Mouse (Mus musculus): ENCODE data around the gene Mad1l1. TPM values are rescaled to one million over a fixed set of nuclear protein-coding genes. Genes with fewer than 3 reads are reported as not detected.
A peak's percentile ranks its signal among the peaks of the same experiment; 100 is the strongest.

Gene Mad1l1
- total RNA-seq, 2 experiments from 2014 or later: 15.2 to 16.3 TPM

DNA sequence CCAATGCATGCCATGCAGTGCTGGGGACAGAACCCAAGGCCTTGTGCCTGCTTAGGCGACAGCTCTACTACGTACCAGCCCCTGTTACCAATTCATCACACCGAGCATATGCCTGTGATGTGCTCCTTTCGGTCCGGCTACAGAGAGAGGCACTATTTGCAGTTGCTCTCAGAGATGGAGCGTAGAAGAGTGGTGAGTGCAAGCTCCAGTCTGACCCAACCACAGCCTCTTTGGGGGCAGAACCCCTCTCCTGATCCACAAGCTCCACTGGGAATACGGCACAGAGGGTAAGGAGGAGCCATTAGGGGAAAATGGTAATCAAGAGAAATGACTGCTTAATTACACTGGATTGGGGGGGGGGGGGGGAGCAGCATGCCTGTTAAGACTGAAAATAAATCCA, 193.4 kb downstream of the Mad1l1 start:
- DNase-seq: no peak

DNA sequence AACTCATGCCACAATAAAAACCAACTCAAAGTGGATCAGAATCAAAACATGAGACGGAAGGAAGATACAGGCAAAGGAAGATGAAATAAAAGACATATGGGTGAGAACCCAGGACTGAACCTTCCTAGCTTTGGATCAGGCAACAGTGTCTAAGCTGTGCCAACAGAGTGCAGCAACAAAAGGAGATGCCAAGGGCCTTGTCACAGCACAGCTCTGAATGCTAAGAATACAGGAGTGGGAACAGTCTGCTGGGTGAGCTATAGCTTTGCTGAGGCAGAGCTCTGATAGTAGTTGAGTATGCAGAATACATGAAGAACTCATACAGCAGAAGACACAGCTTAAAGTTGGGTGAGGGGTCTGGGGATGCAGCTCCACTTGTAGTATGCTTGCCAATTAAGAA, 196.7 kb downstream of the Mad1l1 start:
- no peak for DNase-seq

DNA sequence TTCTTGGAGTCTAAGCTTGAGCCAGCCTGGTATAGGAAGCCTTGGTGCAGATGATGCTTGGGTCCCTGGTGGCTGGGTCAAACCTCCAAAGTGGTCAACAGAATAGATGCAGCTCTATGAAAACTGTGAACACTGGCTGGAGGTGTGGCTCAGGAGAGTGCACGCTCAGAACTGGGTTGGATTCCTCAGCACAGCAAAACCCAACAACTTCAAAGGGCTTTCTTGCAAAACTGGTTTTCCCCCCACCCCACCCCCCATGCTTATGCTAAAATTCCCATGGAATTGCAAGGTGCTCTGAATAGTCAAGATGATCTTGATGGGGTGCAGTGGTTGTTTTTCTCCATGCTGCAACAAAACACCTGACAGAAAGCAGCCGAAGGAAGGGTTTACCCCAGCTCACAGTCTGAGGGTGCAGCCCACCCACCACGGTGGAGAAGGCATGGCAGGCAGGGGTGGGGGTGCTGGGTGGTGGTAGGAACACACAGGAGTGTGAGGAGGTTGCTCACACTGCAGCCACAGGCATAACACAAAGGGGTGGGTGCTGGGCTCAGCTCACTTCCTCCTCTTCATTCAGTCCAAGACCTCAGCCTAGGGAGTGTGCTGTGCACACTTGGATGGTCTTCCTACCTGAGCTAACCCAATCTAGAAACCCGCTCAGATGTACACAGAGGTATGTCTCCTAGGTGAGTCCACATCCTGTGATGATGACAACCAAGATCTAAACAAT, 197.5 kb downstream of the Mad1l1 start:
- DNase-seq: no peak

DNA sequence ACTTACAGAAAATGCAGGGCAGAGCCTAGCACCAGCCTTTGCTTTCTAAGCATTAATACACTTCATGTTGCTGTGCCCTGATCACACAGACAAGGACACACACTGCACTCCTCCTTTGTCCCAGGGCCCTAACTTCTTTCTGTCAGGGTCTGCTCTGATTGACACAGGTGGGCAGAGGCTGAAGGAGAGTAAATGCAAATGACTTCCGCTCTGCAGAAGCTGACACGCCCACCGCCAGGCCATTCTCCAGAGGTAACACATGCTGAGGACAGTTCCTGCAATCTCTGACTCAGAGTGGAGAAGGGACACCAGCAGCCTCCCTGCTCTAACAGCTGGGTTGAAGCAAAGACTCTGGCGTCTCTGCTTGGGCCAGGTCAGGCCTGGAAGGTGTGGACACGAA, 198.2 kb downstream of the Mad1l1 start:
- DNase-seq: no peak

DNA sequence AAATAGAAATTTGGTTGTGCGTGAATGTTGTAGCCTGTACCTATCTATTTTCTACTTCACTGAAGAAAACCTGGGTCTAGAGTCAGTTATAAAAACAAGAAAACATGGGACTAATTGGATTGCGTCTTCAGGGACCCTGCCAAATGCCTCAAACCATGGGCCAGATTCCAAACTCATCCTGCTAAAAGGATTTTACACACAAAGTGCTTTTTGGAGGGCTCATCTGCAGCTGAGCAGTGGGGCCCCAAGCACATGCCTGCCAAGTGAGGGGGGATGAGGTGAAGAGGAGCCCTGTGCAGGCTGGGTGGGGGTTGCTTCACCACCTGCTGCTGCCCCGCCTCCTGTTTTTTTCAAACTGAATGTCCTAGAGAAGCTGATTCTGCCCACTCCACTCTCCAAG, 199.4 kb downstream of the Mad1l1 start:
- peak in 1 of 2 experiments; percentile 33 for DNase-seq

DNA sequence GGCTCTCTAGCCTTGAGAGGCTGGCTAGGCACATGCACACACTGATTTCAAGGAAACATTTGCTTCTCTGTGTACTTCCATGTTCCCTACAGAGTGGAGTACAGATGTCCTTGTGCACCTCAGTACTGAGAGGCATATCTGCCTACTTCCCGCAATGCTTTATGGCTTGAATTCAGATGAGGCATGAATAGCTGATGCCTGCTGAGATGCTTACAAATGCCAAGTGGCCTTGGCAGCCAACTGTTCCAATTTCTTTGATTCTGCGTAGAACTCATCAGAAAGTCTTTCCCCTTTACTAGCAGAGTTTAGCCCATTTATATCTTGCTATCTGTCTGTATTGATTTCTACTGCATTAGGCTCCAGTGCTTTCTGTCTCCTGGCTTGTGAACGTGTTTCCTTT, 202.4 kb downstream of the Mad1l1 start:
- no peak for DNase-seq

DNA sequence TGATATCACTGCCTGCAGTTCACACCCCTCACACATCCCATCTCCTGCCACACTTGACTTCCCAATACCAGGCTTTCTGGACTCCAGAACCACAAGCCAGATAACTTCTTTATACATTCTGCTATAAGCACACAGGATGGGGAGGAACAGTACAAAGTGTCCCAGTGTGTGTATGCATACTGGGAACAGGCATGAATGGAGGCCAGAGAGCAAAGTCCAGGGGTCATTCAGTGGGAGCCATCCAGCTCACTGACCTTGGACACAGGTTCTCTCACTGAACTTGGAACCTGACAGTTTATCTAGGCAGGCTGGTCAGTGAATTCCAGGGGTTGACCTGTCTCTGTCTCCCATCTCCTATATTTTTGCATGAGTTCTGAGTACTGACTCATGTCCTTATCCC, 203.4 kb downstream of the Mad1l1 start:
- DNase-seq: no peak

DNA sequence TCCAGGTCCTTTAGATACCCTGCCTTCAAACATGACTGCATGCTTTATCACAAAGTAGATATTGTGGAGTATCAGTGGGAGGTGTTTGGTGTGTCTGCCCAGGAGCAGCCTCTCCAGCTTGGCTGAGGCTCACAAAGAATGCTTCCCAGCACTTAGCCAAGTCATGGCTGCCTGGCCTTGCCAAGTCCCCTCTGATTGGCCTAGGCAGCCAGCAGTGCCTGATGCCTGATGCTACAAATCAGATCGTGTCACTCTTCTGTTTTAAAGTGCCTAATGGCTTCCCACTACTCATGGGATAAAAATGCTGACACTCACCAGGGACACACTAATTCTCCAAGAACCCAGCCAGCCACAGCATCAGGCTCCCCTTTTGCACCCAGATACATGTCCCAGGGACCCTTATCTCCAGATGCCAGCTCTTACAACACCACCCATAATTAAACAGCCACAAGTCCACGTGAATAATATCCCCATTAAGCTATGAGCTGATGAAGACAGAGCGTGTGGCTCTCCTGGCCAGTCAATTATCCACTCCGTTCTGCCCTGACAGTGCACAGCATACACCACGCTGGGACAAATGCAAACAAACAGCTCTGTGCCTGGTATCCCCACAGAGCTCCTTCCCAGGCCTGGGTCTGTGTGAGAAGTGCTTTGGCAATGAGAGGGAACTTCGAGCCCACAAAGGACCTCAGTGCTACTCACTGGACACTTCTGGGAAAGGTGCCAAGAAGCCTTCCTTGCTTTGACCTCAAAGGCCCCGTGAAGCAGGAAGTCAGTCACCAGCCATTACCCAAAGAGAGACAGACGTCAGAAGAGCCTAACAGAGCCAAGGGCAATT, 205.7 kb downstream of the Mad1l1 start:
- DNase-seq: no peak

DNA sequence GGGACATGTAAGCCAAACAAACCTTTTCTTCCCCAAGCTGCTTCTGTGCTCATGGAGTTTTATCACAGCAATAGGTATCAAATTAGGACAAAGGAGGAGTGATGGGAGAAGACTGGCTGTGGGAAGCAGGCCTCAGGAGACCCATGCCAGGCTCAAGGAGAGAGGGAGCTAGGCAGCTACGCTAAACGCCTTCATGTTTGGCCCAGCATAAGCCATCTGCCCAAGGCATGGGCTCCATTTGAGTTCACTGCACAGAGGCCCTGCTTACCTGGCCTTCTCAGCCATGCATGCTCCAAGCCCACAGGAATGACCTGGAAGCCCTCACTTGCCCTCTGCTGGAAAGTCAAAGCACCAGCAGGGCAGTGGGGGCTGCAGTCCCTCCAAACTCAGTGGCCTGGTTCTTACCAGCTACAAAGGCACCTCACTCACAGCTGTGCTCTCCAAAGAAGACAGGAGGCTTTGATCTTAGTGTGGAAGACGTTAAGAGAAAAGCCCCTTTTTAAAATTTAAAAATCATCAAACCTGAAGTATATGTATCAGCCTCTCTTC, 206.8 kb downstream of the Mad1l1 start:
- DNase-seq: no peak

DNA sequence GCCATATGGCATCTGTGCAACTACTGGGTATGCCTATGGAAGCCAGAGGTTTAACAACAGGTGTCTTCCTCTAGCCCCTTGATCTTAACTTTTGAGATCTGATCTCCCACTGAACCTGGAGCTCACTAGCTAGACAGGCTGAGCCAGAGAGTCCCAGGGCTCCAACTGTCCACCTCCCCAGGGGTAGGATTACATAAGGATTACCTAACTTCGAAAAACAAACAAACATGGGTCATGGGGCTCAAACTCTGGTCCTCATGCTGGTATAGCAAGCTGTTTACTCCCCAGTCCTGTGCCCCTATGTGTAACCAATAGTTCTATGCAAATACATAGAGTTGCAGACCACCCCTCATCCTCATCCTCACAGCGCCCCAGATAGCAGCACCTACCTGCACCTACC, 208.1 kb downstream of the Mad1l1 start:
- no peak for DNase-seq

DNA sequence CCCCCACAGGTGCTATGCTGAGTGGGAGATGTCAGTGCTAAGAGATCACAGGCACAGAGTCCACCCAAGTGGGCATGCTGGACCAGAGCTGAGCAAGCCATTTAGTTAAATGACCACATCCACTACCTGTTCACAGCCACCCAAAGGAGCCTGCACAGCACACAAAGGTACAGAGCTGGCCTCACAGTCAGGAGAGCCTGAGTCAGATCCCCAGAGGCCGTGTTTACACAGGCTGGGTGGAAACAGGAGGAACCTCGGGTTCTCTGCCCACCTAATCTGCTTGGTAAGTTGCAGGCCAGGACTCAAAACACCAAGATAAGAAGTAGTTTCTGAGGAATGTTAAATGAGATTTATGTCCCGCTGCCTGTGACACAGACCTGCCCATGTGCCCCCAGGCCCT, 211.3 kb downstream of the Mad1l1 start:
- DNase-seq: no peak

DNA sequence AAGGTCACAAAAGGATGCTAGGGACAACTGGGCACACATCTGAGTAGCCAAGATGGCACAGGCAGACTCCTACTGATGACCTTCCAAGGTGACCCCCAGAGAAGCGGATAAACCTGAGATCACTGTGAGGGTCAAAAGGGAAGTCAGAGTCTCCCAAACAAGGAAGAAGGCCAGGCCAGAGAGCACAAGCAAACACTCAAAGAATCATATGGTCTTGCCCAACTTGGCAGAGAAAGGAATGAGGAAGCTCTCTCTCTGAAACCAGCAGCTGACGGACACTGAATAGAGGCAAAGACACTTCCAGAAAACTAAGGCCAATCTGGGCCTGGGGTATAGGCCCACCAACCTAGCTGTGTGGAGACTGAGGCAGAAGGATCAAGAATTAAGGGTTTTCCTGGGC, 213.4 kb downstream of the Mad1l1 start:
- no peak for DNase-seq

DNA sequence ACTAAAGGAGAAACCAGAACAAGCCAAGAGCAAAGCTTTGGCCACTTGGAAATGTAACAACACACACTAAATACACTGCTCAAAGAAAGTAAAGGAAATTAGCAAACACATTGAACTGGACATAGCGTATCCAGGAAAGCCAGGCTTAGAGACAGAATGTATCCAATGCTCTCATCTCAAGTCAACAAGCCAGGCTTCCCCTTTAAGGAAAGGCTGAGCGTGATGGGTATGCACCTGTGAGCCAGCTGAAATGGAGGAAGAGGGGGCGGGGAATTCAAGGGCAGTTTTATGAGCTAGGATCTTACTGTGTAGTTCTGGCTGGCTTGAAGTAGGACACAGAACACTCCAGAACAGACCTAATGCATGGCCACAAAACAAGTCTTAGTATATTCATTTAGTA, 215.3 kb downstream of the Mad1l1 start:
- DNase-seq: no peak

DNA sequence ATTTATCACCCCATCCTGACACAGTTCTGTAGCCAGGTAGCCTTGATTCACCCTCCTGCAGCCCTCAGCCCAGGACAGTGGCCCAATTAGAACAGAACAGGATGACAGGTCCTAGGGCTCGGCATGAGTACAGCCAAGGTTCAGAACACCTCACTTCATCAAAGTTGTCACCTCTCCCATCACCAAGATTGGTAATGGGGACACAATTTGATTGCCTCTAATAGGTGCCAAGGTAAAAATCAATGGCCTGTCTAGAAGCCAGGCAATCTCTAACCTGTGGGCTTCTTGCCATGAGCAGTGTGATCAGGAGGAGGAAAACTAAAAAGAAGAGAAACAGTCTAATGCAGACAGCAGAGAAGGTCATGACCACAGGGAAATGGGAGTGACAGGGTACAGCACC, 216.5 kb downstream of the Mad1l1 start:
- DNase-seq: no peak

DNA sequence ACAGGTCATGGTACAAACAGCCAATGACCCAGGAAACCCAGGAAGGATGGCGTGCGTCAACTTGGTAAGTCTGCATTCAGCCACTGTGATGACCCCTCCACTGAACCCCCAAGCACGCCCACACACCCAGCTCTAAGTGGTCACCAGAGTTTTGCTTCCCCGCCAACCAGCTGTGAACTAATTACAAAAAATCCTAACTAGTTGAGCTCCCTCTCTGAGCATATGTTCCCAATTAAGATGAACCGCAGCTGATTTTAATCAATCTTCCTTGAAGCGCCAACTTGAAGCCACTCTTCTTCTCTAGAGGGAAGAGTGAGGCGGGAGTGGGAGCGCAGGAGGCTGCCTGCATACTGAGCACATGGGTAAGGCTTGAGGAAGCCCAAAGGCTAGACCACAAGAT, 218.6 kb downstream of the Mad1l1 start:
- no peak for DNase-seq

DNA sequence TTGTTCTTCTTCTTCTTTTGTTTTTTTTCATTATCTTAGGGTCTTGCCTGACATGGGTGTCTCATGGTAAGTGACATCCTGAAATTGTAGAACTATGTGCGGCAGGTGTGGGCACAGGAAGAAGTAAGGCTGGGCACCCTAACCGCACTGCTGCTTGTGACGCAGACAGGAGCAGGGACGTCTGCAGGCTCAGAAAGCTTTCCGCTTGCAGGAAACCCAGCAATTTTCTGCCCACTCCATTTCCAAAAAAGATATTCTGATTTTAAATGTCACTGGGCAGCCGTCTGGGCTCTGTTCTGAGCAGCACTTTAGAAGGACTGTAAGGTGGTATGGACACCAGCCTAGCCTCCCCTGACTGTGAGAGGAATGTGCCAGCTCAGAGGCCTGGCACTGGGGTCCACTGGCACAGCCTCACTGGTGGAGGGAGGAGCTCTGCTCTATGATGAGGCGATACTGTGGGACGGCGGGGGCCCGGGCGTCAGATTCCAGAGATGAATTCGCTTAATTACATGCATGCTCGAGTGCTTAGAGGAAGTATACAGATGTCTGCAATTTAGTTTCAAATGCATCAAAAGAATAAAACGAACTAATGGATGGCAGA, 219.8 kb downstream of the Mad1l1 start:
- DNase-seq: no peak

DNA sequence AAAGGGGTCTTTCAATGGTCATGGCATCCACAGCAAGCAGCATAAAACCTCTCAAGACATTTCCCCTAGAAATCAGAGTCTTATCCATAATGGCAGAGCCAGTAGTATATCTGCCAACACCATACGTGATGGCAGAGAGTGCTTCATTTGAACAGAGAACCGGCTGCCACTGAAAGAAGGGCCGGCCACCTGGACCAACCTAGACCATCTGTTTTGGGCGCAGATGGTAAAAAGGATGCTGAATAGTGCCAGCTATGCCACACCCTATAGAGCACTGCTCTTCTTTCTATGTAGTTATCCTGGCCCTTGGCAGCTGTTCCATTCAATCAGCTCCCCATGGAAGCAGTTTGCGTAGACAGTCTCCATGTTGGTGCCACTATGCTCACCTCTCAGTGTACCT, 222.6 kb downstream of the Mad1l1 start:
- no peak for DNase-seq

DNA sequence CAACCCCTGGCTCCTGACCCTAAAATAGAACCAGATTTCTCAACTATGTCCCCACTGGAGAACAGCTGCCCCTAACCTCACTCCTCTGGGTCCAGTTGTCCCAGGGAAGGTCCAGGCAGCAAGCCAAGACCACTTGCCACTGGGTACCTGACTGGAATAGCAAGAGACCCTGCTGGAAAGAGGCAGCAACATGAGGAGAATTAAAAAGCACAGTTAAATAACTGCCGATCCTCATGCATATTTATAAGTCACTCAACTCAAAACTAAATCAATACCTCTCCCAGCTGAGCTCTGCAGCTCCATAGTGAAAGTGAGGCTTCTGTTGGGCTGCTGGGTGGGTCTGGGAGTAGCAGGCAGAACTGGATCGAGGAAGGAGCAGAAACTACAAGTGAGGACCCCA, 226.1 kb downstream of the Mad1l1 start:
- DNase-seq: peak in 1 of 2 experiments; percentile 55

DNA sequence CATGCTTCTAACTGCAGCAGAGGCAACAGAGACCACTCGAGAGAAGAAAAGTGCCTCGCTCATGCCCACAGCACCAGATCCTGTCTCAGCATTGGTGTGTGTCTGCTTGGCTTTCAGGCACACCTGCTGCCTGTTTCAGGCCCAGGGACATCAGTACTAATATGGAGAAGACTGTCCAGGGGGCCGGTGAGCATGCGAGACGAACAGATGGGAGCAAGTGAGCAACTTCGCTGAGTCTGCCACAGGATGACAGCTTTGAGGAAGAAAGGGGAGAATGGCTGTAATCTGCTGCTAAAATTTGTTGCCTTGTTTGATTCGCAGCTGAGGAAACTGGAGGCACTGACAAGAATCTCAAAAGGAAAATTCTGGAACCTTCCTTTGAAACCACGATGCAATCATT, 227.9 kb downstream of the Mad1l1 start:
- no peak for DNase-seq

DNA sequence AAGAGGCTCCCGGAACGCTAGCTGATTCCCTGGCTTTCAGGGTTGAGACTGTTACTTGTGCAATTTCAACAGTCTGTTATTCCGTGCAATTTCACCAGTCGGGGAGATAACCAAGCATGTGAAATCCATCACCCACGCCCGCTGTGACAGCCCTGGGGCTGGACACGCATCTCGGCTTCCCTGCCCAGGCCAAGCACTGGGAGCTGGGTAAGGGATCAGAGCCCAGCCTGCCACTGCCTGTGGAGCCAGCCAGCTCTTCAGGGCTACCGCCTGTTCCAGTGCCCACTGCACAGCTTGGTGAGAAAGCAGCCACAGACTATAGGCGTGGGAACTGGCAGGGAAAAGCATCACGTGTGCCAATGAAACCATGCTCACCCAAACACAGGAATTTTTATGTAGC, 229.8 kb downstream of the Mad1l1 start:
- DNase-seq: peak; percentile 59 to 63

DNA sequence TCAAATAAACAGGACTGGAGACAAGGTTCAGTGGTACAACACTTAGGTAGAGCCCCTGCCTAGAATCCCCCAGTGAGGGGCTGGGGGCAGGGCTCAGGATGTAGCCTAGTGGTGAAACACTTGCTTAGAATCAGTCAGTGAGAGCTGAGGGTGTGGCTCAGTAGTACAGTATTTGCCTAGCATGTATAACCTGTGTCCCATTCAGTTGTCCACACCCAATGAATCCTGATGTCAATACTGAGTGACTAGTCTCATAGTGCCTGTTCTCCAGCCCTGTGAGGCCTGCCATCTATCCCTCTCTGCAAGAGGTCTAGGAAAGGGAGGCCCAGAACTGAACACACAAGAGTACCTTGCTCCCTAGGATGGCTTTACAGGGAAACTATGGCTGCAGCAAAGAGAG, 232.1 kb downstream of the Mad1l1 start:
- no peak for DNase-seq

DNA sequence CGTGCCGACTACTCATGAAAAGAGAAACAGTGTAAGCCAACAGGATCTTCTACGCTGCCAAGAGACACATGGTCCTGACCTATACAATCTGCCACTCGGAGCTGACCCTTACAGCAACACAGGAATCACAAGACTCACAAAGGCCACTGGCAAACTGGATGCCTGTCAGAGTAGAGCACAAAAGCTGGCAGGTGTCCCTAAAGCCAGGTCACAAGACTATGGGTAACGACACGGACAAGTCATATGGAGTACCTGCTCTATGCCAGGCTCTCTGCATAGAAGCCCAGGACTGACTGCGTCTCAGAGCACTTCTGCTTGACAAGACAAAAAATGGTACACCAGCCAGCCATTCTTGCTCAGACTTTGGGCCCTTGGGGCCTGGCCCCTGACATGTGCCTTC, 234.1 kb downstream of the Mad1l1 start:
- DNase-seq: no peak

DNA sequence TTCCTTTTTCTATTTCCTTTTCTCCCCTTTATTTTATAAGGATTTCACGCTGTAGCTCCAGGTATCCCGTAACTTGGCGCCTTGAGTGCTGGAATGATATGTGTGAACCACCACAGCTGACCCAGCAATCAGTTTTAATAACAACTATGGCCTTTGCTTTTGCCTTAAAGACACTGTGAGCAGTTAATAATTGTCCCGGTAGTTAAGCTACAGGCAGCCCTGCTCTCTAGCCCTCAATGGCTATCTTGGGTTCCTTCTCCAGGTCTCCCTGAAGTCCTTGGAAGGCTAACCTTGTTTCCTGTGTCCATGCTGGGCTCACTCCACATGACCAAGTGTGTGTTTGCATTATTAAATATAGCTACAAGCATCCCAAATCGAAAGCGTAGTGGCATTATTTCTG, 237.0 kb downstream of the Mad1l1 start:
- no peak for DNase-seq

All from layer of hippocampus, postnatal 36 days (tissue).